Mouse (Mus musculus): Measurements from ENCODE around the gene Stac3. TPM values are rescaled to one million over a fixed set of nuclear protein-coding genes. Genes with fewer than 3 reads are reported as not detected.

Stac3 gene
- 8.3 TPM in 2 replicates for polyA plus RNA-seq (2012; rRNA removed)

DNA sequence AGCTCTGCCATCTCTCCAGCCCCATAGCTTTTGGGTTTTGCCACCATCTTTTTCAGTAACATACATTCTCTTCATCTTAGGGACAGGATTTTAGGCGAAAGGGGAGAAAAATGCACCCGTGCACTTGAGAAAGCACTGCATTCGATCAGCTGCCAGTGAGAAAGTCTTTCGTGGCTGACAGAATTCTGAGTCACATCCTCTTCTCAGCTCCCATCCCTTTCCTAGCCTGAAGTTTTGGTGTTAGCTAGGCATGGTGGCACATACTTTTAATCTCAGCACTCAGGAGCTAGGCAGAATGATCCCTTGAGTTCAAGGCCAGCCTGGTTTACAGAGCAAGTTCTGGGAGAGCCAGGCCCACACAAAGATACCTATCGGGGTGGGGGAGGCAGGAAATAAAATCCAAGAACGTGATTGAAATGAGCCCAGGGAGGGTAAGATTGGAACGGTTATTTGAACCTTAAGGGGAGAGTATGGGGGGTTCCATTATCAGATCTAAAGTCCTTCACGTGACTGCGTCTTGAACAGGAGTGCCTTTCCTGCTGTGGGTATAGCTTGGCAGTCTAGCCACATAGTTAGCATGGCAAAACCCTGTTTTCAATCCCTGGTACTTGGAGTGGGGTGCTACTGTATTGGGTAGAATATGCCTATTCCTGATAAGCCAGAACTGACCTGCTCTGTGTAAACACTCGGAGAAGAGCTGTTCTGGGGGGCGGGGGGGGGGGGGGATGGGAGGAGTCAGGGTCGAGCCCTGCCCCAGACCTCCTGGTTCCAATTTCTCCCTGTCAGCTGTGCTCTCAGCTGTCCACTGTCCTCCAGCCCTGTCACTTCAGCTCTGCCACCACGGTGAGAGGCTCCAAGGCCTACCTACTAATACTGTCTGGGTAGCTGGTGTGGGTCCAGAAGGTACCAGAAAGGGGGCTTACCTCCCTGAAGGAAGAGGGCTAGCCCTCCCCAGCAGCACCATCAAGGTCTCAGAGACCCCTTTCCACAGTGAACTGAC lies at the start of gene Stac3:
Gene Stac3, plus strand, starts transcription at position 793 of the 1,000 bp plus-strand sequence.
- no peak for TF ChIP-seq POLR2A (IDR thresholded peaks at IDR 0.05; ENCODE audit: borderline replicate concordance, insufficient read depth, low read length)
- no peak for TF ChIP-seq CTCF (IDR thresholded peaks at IDR 0.05; ENCODE audit: borderline replicate concordance, insufficient read depth, low read depth, low read length)
- no peaks in the 10 kb centered on the region for H3K27me3 ChIP-seq (ENCODE audit: control insufficient read depth, insufficient read depth, low read length)
- 77% methylated on average over 13 of the region's 13 CpGs for WGBS
- no peak within 1 kb of the TSS for H3K27ac ChIP-seq (ENCODE audit: insufficient read depth, low read length)
- no peak within 1 kb of the TSS for H3K4me3 ChIP-seq (replicated peaks; ENCODE audit: insufficient read depth, low read depth, low read length)
- no peak for DNase-seq
- peaks cover 7% of the 10 kb centered on the region for H3K4me1 ChIP-seq (ENCODE audit: control insufficient read depth, insufficient read depth, low read length)

DNA sequence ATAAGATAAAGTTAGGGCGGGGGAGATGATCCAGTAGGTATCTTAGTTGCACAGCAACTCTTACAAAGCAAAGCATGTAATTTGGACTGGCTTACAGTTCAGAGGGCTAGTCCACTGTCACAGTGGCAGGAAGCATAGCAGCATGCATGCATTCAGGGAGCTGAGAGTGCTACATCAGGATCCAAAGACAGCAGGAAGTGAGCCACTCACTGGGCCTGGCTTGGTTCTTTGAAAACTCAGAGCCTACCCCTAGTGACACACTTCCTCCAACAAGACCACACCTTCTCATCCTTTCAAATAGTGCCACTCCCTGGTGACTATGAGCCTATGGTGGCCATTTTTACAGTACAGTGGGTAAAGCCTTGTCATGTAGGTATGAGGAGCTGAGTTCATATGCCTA lies 47.8 kb upstream of the Stac3 start:
- Histone ChIP-seq H3K4me1 (ENCODE audit: control insufficient read depth, insufficient read depth, low read length) (no peaks in the 10 kb centered on the region), H3K4me3 (replicated peaks; ENCODE audit: insufficient read depth, low read depth, low read length) (no peak overlapping the region), H3K27me3 (ENCODE audit: control insufficient read depth, insufficient read depth, low read length) (no peaks in the 10 kb centered on the region), H3K27ac (ENCODE audit: insufficient read depth, low read length) (no peak overlapping the region)
- no peak for DNase-seq
- WGBS, result 88% methylated on average over 1 of the region's 1 CpGs
- no peak for TF ChIP-seq CTCF (IDR thresholded peaks at IDR 0.05; ENCODE audit: borderline replicate concordance, insufficient read depth, low read depth, low read length)
- no peak for TF ChIP-seq POLR2A (IDR thresholded peaks at IDR 0.05; ENCODE audit: borderline replicate concordance, insufficient read depth, low read length)

DNA sequence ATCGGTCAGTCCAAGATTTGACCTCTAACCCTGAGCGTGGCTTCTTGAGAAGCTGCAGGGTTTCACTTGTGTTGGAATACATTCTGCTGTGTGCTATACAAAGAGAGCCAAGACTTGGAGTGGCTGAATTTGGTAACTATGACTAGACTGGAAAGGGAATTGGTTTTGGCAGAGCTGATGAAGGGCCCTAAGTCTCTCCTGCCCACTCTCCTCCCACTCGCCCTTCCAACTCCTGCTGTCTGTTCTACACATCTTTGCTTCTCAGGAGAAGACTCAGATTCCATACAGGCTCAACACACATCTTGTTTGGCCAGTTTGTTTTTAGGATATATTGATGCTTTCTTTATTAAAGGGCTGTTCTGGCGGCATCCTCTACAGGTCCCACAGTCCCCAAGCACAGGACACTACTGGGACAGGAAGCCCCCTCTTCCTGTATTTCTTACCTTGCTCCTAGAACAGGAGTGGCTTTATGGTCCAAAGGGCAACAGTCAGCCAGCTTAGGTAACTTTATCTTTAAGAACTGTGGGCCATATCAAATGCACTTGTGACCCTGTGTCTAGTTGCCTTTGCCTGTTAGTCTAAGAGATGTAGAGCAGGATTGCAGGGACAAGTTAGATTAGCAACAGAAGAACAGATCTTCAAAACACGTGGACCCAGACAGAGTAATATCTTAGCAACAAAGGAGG lies 38.9 kb upstream of the Stac3 start:
- no peak overlapping the region for H3K27ac ChIP-seq (ENCODE audit: insufficient read depth, low read length)
- DNase-seq, result no peak
- TF ChIP-seq CTCF (IDR thresholded peaks at IDR 0.05; ENCODE audit: borderline replicate concordance, insufficient read depth, low read depth, low read length) (no peak), POLR2A (IDR thresholded peaks at IDR 0.05; ENCODE audit: borderline replicate concordance, insufficient read depth, low read length) (no peak)
- WGBS, result 61% methylated on average over 5 of the region's 5 CpGs
- no peaks in the 10 kb centered on the region for H3K4me1 ChIP-seq (ENCODE audit: control insufficient read depth, insufficient read depth, low read length)
- no peak overlapping the region for H3K4me3 ChIP-seq (replicated peaks; ENCODE audit: insufficient read depth, low read depth, low read length)
- H3K27me3 ChIP-seq (ENCODE audit: control insufficient read depth, insufficient read depth, low read length), result no peaks in the 10 kb centered on the region

DNA sequence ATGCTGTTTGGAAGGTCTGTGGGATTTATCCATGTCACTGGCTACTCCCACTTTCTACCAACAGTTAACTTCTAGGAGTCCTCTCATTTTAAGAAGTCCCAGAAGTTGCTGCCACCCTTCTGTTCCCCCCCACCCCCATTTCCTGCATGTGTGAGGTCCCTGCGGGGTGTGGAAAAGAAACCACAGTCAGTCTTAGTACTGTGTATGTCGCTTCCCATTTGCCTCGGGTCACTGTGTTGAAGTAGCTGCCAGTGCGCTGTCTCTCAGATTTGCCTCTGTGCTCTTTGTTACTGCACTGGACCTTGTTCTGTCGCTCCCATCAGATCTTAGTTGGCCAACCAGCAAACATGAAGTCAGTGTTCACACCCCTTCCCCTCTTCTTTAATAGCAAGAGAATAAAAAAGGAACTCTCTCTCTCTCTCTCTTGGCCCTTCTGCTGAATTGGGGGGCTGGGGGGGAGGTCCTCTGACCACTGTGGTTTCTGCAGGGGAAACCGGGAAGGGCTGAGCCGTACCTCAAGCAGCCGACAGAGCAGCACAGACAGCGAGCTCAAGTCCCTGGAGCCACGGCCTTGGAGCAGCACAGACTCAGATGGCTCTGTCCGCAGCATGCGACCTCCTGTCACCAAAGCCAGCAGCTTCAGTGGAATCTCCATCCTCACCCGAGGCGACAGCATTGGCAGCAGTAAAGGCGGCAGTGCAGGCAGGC lies 30.1 kb upstream of the Stac3 start:
- TF ChIP-seq CTCF (IDR thresholded peaks at IDR 0.05; ENCODE audit: borderline replicate concordance, insufficient read depth, low read depth, low read length), result no peak
- TF ChIP-seq POLR2A (IDR thresholded peaks at IDR 0.05; ENCODE audit: borderline replicate concordance, insufficient read depth, low read length), result no peak
- 54% methylated on average over 15 of the region's 15 CpGs for WGBS
- Histone ChIP-seq H3K4me1 (ENCODE audit: control insufficient read depth, insufficient read depth, low read length) (no peaks in the 10 kb centered on the region), H3K27me3 (ENCODE audit: control insufficient read depth, insufficient read depth, low read length) (no peaks in the 10 kb centered on the region), H3K4me3 (replicated peaks; ENCODE audit: insufficient read depth, low read depth, low read length) (no peak overlapping the region), H3K27ac (ENCODE audit: insufficient read depth, low read length) (no peak overlapping the region)
- DNase-seq, result no peak

DNA sequence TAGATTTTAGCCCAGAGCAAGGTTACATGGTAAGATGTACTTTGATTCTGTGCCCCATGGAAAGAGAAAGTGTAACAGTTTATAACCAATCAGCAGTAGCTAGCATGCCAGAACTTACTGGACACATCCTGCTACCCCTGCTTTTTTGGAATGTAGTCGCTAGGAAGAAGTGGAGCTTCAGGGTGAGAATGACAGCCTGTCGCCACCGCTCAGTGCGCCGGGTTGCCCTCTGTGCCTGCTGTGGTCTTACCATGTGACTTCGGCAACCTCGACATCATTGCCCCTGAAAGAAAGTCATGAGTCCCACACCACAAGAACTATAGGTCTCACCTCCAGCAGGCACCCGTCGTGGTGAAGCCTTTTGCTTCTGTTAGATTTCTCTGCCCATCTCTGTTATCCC lies 28.8 kb upstream of the Stac3 start:
- WGBS, result 82% methylated on average over 9 of the region's 9 CpGs
- Histone ChIP-seq H3K4me1 (ENCODE audit: control insufficient read depth, insufficient read depth, low read length) (no peaks in the 10 kb centered on the region), H3K27ac (ENCODE audit: insufficient read depth, low read length) (no peak overlapping the region), H3K27me3 (ENCODE audit: control insufficient read depth, insufficient read depth, low read length) (no peaks in the 10 kb centered on the region), H3K4me3 (replicated peaks; ENCODE audit: insufficient read depth, low read depth, low read length) (no peak overlapping the region)
- TF ChIP-seq CTCF (IDR thresholded peaks at IDR 0.05; ENCODE audit: borderline replicate concordance, insufficient read depth, low read depth, low read length), result no peak
- no peak for TF ChIP-seq POLR2A (IDR thresholded peaks at IDR 0.05; ENCODE audit: borderline replicate concordance, insufficient read depth, low read length)
- no peak for DNase-seq

DNA sequence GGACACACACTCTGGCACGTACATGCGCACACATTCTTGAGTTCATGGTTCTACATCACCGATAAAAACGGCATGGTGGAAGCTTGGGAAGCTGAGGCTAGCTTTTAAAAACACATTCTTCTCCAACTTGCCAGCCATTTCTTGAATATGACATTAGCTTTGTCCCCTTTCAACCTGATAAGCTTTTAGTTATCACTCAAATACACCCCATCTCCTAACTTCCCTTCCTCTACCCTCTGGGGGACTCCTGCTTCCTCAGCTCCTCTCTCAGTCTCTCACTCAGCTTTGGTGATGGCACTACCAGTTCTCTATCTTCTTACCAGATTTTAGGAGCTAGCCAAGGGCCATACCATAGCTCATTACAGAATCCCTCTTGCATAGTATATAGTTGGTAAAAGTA lies 26.3 kb upstream of the Stac3 start:
- WGBS, result 94% methylated on average over 4 of the region's 4 CpGs
- Histone ChIP-seq H3K27ac (ENCODE audit: insufficient read depth, low read length) (no peak overlapping the region), H3K27me3 (ENCODE audit: control insufficient read depth, insufficient read depth, low read length) (no peaks in the 10 kb centered on the region), H3K4me3 (replicated peaks; ENCODE audit: insufficient read depth, low read depth, low read length) (no peak overlapping the region), H3K4me1 (ENCODE audit: control insufficient read depth, insufficient read depth, low read length) (no peaks in the 10 kb centered on the region)
- DNase-seq, result no peak
- TF ChIP-seq CTCF (IDR thresholded peaks at IDR 0.05; ENCODE audit: borderline replicate concordance, insufficient read depth, low read depth, low read length) (no peak), POLR2A (IDR thresholded peaks at IDR 0.05; ENCODE audit: borderline replicate concordance, insufficient read depth, low read length) (no peak)

DNA sequence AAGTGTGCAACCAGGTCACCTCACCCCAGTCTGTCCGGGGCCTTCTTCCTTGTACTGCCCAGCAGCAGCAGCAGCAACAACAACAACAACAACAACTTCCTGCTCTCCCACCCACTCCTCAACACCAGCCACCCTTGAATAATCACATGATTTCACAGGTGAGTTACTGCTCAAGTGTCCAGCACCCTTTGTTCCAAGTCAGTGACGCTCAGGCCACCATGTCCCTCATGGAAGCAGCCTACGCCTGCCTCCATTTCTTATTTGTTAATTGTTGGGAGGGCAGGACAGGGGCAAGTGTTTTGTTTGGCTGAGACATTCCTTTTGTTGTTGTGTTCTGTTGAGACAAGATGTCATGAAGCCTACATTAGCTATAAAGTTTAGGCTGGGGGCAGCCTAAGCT lies 24.9 kb upstream of the Stac3 start:
- 87% methylated on average over 3 of the region's 3 CpGs for WGBS

More for the DNA sequence above, 24.9 kb upstream of the Stac3 start:
- TF ChIP-seq POLR2A (IDR thresholded peaks at IDR 0.05; ENCODE audit: borderline replicate concordance, insufficient read depth, low read length) (no peak), CTCF (IDR thresholded peaks at IDR 0.05; ENCODE audit: borderline replicate concordance, insufficient read depth, low read depth, low read length) (no peak)
- H3K27ac ChIP-seq (ENCODE audit: insufficient read depth, low read length), result no peak overlapping the region
- H3K4me1 ChIP-seq (ENCODE audit: control insufficient read depth, insufficient read depth, low read length), result peaks cover 1% of the 10 kb centered on the region; the same call in 1 of the 2 replicates
- no peaks in the 10 kb centered on the region for H3K27me3 ChIP-seq (ENCODE audit: control insufficient read depth, insufficient read depth, low read length)
- DNase-seq, result no peak
- H3K4me3 ChIP-seq (replicated peaks; ENCODE audit: insufficient read depth, low read depth, low read length), result no peak overlapping the region
